Comparison of ENCODE assay signal across 8 mouse cellular contexts in the genomic region with DNA sequence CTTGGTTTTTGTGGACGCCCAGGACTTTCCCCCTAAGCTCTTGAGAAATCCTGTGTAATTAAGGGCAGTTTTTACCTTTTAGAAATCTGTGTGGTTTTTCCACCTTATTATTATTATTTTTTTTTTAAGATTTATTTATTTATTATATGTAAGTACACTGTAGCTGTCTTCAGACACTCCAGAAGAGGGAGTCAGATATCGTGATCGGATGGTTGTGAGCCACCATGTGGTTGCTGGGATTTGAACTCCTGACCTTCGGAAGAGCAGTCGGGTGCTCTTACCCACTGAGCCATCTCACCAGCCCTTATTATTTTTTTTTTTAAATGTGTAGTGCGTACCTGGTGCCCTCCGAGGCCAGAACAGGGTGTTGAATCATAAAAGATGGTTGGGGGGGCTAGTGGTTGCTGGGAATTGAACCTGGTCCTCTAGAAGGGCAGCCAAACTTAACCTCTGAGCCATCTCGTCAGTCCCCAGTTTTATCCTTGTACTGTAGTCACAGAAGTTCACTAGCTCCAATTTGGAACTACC. TPM values are rescaled to one million over a fixed set of nuclear protein-coding genes. Genes with fewer than 3 reads are reported as not detected.
A peak's percentile ranks its signal among the peaks of the same experiment; 100 is the strongest.
DNase-seq lines count a peak whose midpoint lies in the region; ATAC-seq and TF ChIP-seq lines count a peak whose summit lies in the region.
"Not testable (repeated sequence)": the region's sequence is repeated elsewhere in the genome, so short reads cannot be mapped to it uniquely, and the experiment has no call there.

No protein-coding gene starts in this region.

- TF ChIP-seq CTCF in cerebellum, adult 2 months (IDR thresholded peaks at IDR 0.05; ENCODE audit: borderline replicate concordance, insufficient read depth, low read depth, low read length); intestine, postnatal 0 days (IDR thresholded peaks at IDR 0.05; ENCODE audit: low read depth); liver, adult 2 months (IDR thresholded peaks at IDR 0.05; ENCODE audit: low read depth, low read length): not testable (repeated sequence)

- H3K27ac ChIP-seq in cerebellum, adult 2 months (ENCODE audit: insufficient read depth, low read length); heart, embryonic 16.5 days (ENCODE audit: low read length): not testable (repeated sequence)
- peak overlapping the region; percentile 84 for H3K27ac ChIP-seq in forebrain, embryonic 12.5 days
- peak overlapping the region; percentile 90; the same call in 1 of the 2 replicates for H3K27ac ChIP-seq in intestine, postnatal 0 days (ENCODE audit: low read depth, low read length)
- H3K27ac ChIP-seq in liver, adult 2 months (replicated peaks; ENCODE audit: insufficient read depth, low read depth, low read length): peak overlapping the region; percentile 88
- H3K27ac ChIP-seq in neural tube, embryonic 14.5 days (ENCODE audit: low read depth, low read length): peak overlapping the region; percentile 88

- TF ChIP-seq POLR2A in cerebellum, adult 2 months (IDR thresholded peaks at IDR 0.05; ENCODE audit: borderline replicate concordance, insufficient read depth, low read length); liver, adult 2 months (IDR thresholded peaks at IDR 0.05; ENCODE audit: extremely low read depth, insufficient read depth, low read length): not testable (repeated sequence)

- H3K4me2 ChIP-seq in forebrain, embryonic 12.5 days: peak overlapping the region; percentile 67
- H3K4me2 ChIP-seq in heart, embryonic 16.5 days (ENCODE audit: low read depth, low read length): peak overlapping the region; percentile 48
- peak overlapping the region; percentile 63 for H3K4me2 ChIP-seq in intestine, postnatal 0 days (replicated peaks; ENCODE audit: low read depth)
- peak overlapping the region; percentile 54 for H3K4me2 ChIP-seq in neural tube, embryonic 14.5 days (ENCODE audit: low read depth, low read length)

- WGBS in cerebellum, adult 2 months: 26% methylated on average over 8 of the region's 8 CpGs
- 37% methylated on average over 8 of the region's 8 CpGs for WGBS in forebrain, embryonic 12.5 days
- 34% methylated on average over 8 of the region's 8 CpGs for WGBS in heart, embryonic 16.5 days
- 24% methylated on average over 8 of the region's 8 CpGs for WGBS in intestine, postnatal 0 days
- 18% methylated on average over 8 of the region's 8 CpGs for WGBS in liver, adult 2 months
- WGBS in neural tube, embryonic 14.5 days: 32% methylated on average over 8 of the region's 8 CpGs

- H3K4me3 ChIP-seq in cerebellum, adult 2 months (replicated peaks; ENCODE audit: insufficient read depth, low read depth, low read length): peak overlapping the region; percentile 96
- peak overlapping the region; percentile 90 for H3K4me3 ChIP-seq in forebrain, embryonic 12.5 days (replicated peaks)
- peak overlapping the region; percentile 85 for H3K4me3 ChIP-seq in heart, embryonic 16.5 days (ENCODE audit: low read length)
- H3K4me3 ChIP-seq in intestine, postnatal 0 days (ENCODE audit: low read depth, low read length): peak overlapping the region; percentile 90
- peak overlapping the region; percentile 95 for H3K4me3 ChIP-seq in liver, adult 2 months (ENCODE audit: insufficient read depth, low read depth, low read length)
- peak overlapping the region; percentile 96 for H3K4me3 ChIP-seq in megakaryocyte, embryonic 14.5 days (replicated peaks)
- peak overlapping the region; percentile 86 for H3K4me3 ChIP-seq in neural tube, embryonic 14.5 days (ENCODE audit: low read depth, low read length)

- H3K27me3 ChIP-seq in cerebellum, adult 2 months (ENCODE audit: control insufficient read depth, insufficient read depth, low read length); forebrain, embryonic 12.5 days; heart, embryonic 16.5 days (ENCODE audit: control insufficient read depth, insufficient read depth, low read length); intestine, postnatal 0 days (replicated peaks; ENCODE audit: control insufficient read depth, insufficient read depth, low read length); liver, adult 2 months (ENCODE audit: control insufficient read depth, insufficient read depth, low read length); megakaryocyte, embryonic 14.5 days (replicated peaks); neural tube, embryonic 14.5 days (ENCODE audit: control insufficient read depth, insufficient read depth, low read length): not testable (repeated sequence)

- H3K79me2 ChIP-seq in liver, adult 2 months (ENCODE audit: control insufficient read depth, insufficient read depth, low read length): not testable (repeated sequence)

- peak overlapping the region; percentile 88 for H3K9ac ChIP-seq in forebrain, embryonic 12.5 days
- peak overlapping the region; percentile 95 for H3K9ac ChIP-seq in heart, embryonic 16.5 days (ENCODE audit: low read length)
- H3K9ac ChIP-seq in intestine, postnatal 0 days (ENCODE audit: low read depth, low read length): peak overlapping the region; percentile 87
- H3K9ac ChIP-seq in liver, adult 2 months (ENCODE audit: low read depth, low read length): peak overlapping the region; percentile 93; the same call in 1 of the 2 replicates
- peak overlapping the region; percentile 81 for H3K9ac ChIP-seq in neural tube, embryonic 14.5 days (replicated peaks; ENCODE audit: low read depth, low read length)

- peak; percentile 8; the same call in 1 of the 2 replicates for ATAC-seq in forebrain, embryonic 12.5 days (ENCODE audit: low FRiP score)
- not testable (repeated sequence) for ATAC-seq in heart, embryonic 16.5 days (replicated peaks; ENCODE audit: extremely low read depth, insufficient read depth, low FRiP score); intestine, postnatal 0 days; neural tube, embryonic 14.5 days (ENCODE audit: low read depth)

- H3K9me3 ChIP-seq in forebrain, embryonic 12.5 days; heart, embryonic 16.5 days (replicated peaks; ENCODE audit: control insufficient read depth, low read length); intestine, postnatal 0 days (ENCODE audit: control insufficient read depth); megakaryocyte, embryonic 14.5 days; neural tube, embryonic 14.5 days (ENCODE audit: control insufficient read depth, low read length): not testable (repeated sequence)

- peaks cover 25% of the 10 kb centered on the region for H3K36me3 ChIP-seq in forebrain, embryonic 12.5 days (replicated peaks)
- H3K36me3 ChIP-seq in heart, embryonic 16.5 days (ENCODE audit: control insufficient read depth, insufficient read depth): not testable (repeated sequence)
- H3K36me3 ChIP-seq in intestine, postnatal 0 days (ENCODE audit: control insufficient read depth, insufficient read depth): peaks cover 22% of the 10 kb centered on the region; the same call in 1 of the 2 replicates
- H3K36me3 ChIP-seq in liver, adult 2 months (ENCODE audit: control insufficient read depth, insufficient read depth, low read length): peaks cover 17% of the 10 kb centered on the region
- peaks cover 52% of the 10 kb centered on the region for H3K36me3 ChIP-seq in megakaryocyte, embryonic 14.5 days (replicated peaks; ENCODE audit: low read length)
- H3K36me3 ChIP-seq in neural tube, embryonic 14.5 days (ENCODE audit: control insufficient read depth, insufficient read depth, low read length): peaks cover 14% of the 10 kb centered on the region; the same call in 1 of the 2 replicates

- peak; percentile 6 for DNase-seq in B cell, adult 2 months
- DNase-seq in cerebellum, adult 2 months; liver, adult 2 months (ENCODE audit: extremely low read depth, low read depth, low spot score): not testable (repeated sequence)

- not testable (repeated sequence) for H3K4me1 ChIP-seq in cerebellum, adult 2 months (ENCODE audit: control insufficient read depth, insufficient read depth, low read length); heart, embryonic 16.5 days (ENCODE audit: control insufficient read depth, insufficient read depth, low read length); intestine, postnatal 0 days (replicated peaks; ENCODE audit: control insufficient read depth, insufficient read depth, low read length); liver, adult 2 months (ENCODE audit: control insufficient read depth, insufficient read depth, low read length); neural tube, embryonic 14.5 days (ENCODE audit: control insufficient read depth, insufficient read depth, low read length)
- peaks cover 12% of the 10 kb centered on the region for H3K4me1 ChIP-seq in forebrain, embryonic 12.5 days
- H3K4me1 ChIP-seq in megakaryocyte, embryonic 14.5 days: peaks cover 13% of the 10 kb centered on the region

RNA-seq across cellular contexts. Expression of a gene that starts 0.7 kb away (rescaled TPM):
- 34.1 and 36.2 TPM in 2 replicates for polyA plus RNA-seq in cerebellum, adult 2 months (2012; rRNA removed)
- 38.7 and 42.0 TPM in 2 replicates for polyA plus RNA-seq in forebrain, embryonic 12.5 days (2016; fragmentation: Nextera tagmentation; extraction: Ambion mirVana)
- 31.4 and 33.9 TPM in 2 replicates for polyA plus RNA-seq in heart, embryonic 16.5 days (2015; fragmentation: Nextera tagmentation; extraction: Ambion mirVana)
- 16.8 and 19.0 TPM in 2 replicates for polyA plus RNA-seq in intestine, postnatal 0 days (2015; fragmentation: Nextera tagmentation; extraction: Ambion mirVana)
- 41.1 and 42.9 TPM in 2 replicates for total RNA-seq in liver, adult 2 months (2014; rRNA removed)
- polyA plus RNA-seq in liver, adult 2 months (2012; rRNA removed): 25.9 TPM in 2 replicates
- polyA plus RNA-seq in megakaryocyte, embryonic 14.5 days (2012; ENCODE audit: insufficient read depth, low replicate concordance): 2.1 and 10.8 TPM in 2 replicates
- 36.1 and 40.5 TPM in 2 replicates for polyA plus RNA-seq in neural tube, embryonic 14.5 days (2014; fragmentation: Nextera tagmentation; extraction: Ambion mirVana)

RNA-seq across cellular contexts. Expression of a gene that starts 0.7 kb away (rescaled TPM):
- polyA plus RNA-seq in cerebellum, adult 2 months (2012; rRNA removed): 37.8 and 44.9 TPM in 2 replicates
- 54.8 and 63.2 TPM in 2 replicates for polyA plus RNA-seq in forebrain, embryonic 12.5 days (2016; fragmentation: Nextera tagmentation; extraction: Ambion mirVana)
- 37.4 and 41.8 TPM in 2 replicates for polyA plus RNA-seq in heart, embryonic 16.5 days (2015; fragmentation: Nextera tagmentation; extraction: Ambion mirVana)
- polyA plus RNA-seq in intestine, postnatal 0 days (2015; fragmentation: Nextera tagmentation; extraction: Ambion mirVana): 58.1 and 64.0 TPM in 2 replicates
- total RNA-seq in liver, adult 2 months (2014; rRNA removed): 30.4 and 37.3 TPM in 2 replicates
- polyA plus RNA-seq in liver, adult 2 months (2012; rRNA removed): 12.9 and 15.3 TPM in 2 replicates
- polyA plus RNA-seq in megakaryocyte, embryonic 14.5 days (2012; ENCODE audit: insufficient read depth, low replicate concordance): 4.6 and 17.8 TPM in 2 replicates
- polyA plus RNA-seq in neural tube, embryonic 14.5 days (2014; fragmentation: Nextera tagmentation; extraction: Ambion mirVana): 46.9 and 50.3 TPM in 2 replicates

RNA-seq across cellular contexts. Expression of a gene that starts 39.4 kb away (rescaled TPM):
- 0.31 TPM in 1 of 2 replicates, not detected in the other for polyA plus RNA-seq in cerebellum, adult 2 months (2012; rRNA removed)
- 0.83 and 1.2 TPM in 2 replicates for polyA plus RNA-seq in forebrain, embryonic 12.5 days (2016; fragmentation: Nextera tagmentation; extraction: Ambion mirVana)
- 2.4 and 9.4 TPM in 2 replicates for polyA plus RNA-seq in heart, embryonic 16.5 days (2015; fragmentation: Nextera tagmentation; extraction: Ambion mirVana)
- 3.5 and 4.2 TPM in 2 replicates for polyA plus RNA-seq in intestine, postnatal 0 days (2015; fragmentation: Nextera tagmentation; extraction: Ambion mirVana)
- total RNA-seq in liver, adult 2 months (2014; rRNA removed): not detected in 2 replicates
- polyA plus RNA-seq in liver, adult 2 months (2012; rRNA removed): not detected in 2 replicates
- polyA plus RNA-seq in megakaryocyte, embryonic 14.5 days (2012; ENCODE audit: insufficient read depth, low replicate concordance): 0.32 TPM in 1 of 2 replicates, not detected in the other
- 0.37 and 0.67 TPM in 2 replicates for polyA plus RNA-seq in neural tube, embryonic 14.5 days (2014; fragmentation: Nextera tagmentation; extraction: Ambion mirVana)

RNA-seq across cellular contexts. Expression of a gene that starts 59.7 kb away (rescaled TPM):
- 61.0 and 62.9 TPM in 2 replicates for polyA plus RNA-seq in cerebellum, adult 2 months (2012; rRNA removed)
- polyA plus RNA-seq in forebrain, embryonic 12.5 days (2016; fragmentation: Nextera tagmentation; extraction: Ambion mirVana): 18.4 and 20.6 TPM in 2 replicates
- polyA plus RNA-seq in heart, embryonic 16.5 days (2015; fragmentation: Nextera tagmentation; extraction: Ambion mirVana): 37.0 and 46.5 TPM in 2 replicates
- 273 and 300 TPM in 2 replicates for polyA plus RNA-seq in intestine, postnatal 0 days (2015; fragmentation: Nextera tagmentation; extraction: Ambion mirVana)
- 41.4 and 48.1 TPM in 2 replicates for total RNA-seq in liver, adult 2 months (2014; rRNA removed)
- 43.1 and 54.7 TPM in 2 replicates for polyA plus RNA-seq in liver, adult 2 months (2012; rRNA removed)
- 9.3 and 23.5 TPM in 2 replicates for polyA plus RNA-seq in megakaryocyte, embryonic 14.5 days (2012; ENCODE audit: insufficient read depth, low replicate concordance)
- polyA plus RNA-seq in neural tube, embryonic 14.5 days (2014; fragmentation: Nextera tagmentation; extraction: Ambion mirVana): 48.2 and 54.1 TPM in 2 replicates
